Mouse (Mus musculus) layer of hippocampus, postnatal 25 days (tissue): ENCODE results near the gene Dcps. TPM values are rescaled to one million over a fixed set of nuclear protein-coding genes. Genes with fewer than 3 reads are reported as not detected.
A peak's percentile ranks its signal among the peaks of the same experiment; 100 is the strongest.

ENCODE experiments used
- DNase-seq, 2 experiments: peaks; one replicate each; pipeline ENCODE4 v3.0.0; 2022; ENCODE audit warnings: mixed read lengths in 2 of 2, low spot score in 1 of 2; ENCODE audit errors: extremely low spot score in 1 of 2
- total RNA-seq, 2 experiments: library from RNA; stranded (reverse); gene quantifications; 2 replicates each; pipeline ENCODE4 v1.2.3; 2021

Dcps gene
- total RNA-seq, result 10 to 100 TPM; 19.2 to 21.5 TPM

DNA sequence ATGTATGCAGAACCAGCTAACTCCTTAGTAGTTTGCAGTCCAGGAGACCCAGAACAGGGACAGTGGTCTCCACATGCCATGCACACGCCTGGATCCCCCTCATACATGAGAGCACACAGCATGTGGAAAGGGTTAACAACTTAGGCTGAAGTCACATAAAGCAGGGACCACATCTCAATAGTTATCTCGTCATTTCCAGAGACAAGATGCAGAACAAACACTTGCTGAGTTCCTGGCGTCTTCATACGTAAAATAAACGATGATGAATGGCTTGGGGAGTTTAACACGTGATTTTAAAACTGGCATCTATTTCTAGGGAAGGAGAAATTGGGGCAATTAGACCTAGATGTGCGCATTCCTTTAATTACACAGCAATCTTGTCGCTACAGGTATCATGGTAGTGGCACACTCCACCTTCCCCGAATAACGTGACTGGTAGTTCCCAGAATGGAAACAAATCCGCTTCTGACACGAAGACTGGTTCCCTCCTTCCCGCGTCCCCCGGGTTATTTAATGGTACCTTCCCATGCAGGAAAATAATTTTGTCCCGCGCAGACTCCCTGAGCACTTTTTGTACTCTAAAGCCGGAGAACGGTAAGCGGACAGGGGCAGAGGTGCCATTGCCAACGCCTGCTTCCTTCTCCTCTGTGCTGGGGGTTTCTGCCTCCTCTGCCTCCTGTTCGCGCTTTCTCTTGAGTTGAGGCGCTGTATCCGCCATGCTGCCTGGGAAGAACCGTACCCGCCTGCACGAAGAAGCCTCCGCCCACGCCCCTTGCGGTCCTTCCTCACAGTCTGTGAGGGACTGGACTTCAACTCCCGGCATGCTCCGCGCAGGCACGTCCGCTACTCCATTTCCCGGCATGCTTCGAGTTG lies at the start of gene Dcps:
Gene Dcps (minus strand): TSS at position 811 of the 873 bp plus-strand sequence.
- peak; percentile 93 to 95 for DNase-seq

DNA sequence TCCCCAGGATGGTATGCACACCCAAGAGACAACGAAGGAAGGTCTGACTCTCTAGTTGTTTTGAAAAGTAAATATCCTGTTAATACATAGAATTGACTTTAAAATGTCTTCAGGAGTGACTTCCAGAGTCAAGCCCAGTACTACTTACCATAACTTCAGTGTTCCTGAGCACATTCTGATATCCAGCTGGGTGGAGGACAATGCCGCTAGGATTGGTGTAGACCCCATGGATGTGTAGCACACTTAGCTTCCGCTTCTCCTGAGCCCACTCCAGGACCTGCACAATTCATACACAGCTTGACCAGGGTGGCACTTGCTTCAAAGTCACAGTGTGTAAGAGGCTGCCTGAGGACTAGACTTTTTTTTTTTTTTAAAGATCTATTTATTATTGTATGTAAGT lies 47.6 kb upstream of the Dcps start:
- no peak for DNase-seq

- DNase-seq, result no peak
Observed at GRCm38 (mm10) chr9:35217963-35218362, 42.1 kb upstream of the Dcps start.

- DNase-seq, result no peak
Observed at GRCm38 (mm10) chr9:35211573-35212511, 36.0 kb upstream of the Dcps start.

DNA sequence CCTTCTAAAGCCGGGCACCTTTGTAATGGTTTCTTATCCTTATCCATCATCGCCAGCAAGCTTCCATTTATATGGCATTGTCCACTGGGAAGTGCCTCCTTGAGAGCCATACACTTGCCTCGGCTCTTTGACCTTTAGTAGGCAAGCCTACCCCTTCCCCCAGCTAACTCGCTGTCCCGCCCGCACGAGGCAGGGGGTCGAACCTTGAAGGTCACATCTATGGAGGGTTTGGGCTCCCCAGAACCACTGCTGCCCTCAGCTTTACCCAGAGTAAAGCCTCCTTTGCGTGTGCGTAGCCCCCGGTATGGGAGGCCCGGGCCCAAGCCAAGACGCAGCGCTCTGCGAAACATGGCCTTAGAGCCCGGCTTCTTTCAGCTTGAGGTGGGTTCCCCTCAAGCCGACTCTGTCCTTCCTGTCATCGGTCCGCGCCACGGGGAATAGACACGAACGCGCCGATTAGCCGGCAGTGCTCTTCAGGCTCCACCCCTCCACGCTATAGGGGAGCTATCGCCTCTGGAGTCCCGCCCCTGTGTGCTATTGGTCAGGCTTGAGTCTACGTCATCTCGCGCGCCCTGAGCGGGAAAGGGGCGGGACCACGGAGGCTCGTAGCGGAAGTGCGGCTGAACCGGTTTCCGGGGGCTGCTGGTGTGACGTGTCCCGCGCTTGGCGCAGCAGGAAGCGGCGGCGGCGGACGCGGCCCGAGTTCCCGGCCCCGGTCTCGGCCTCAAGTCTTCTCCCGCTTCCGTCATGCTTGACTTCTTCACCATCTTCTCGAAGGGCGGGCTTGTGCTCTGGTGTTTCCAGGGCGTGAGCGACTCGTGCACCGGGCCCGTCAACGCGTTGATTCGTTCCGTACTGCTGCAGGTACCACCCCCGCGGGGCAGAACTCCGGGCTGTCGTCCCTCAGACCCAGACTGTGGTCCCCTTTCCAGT lies 34.9 kb upstream of the Dcps start, which contains the start of gene Foxred1:
Gene Foxred1 (minus strand): TSS at position 514 of the 933 bp plus-strand sequence.
- peak; percentile 94 to 97 for DNase-seq

DNA sequence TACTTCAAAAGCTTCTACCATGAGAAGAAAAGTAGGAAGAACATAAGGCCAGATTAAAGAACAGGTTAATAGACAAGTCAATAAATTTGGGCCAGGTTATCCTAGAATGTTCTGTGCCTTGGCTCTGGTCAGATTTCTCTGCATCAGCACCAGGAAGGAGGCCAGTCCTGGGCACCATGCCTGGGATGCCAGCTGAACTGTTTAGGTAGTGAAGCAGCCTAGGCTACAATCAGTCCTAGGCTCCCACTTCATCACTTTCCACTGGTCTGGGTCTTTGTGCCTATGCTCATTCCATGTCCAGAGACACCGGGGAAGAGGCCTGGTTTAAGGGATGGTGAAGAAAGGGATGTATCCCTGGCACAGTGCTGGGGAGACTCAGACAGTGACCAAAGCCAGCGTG lies 28.6 kb upstream of the Dcps start:
- no peak for DNase-seq

GRCm38 (mm10) chr9:35203536-35203935 lies 27.7 kb upstream of the Dcps start:
- DNase-seq, result no peak

- DNase-seq, result no peak
Observed at GRCm38 (mm10) chr9:35200529-35201060, 24.7 kb upstream of the Dcps start.

- peak; percentile 86 to 91 for DNase-seq
Observed at GRCm38 (mm10) chr9:35199772-35200471, 24.1 kb upstream of the Dcps start, which contains the start of the genes Srpr and Tirap. Gene Srpr (plus strand): TSS chr9:35200175. Gene Tirap (minus strand): TSS chr9:35200291.

- no peak for DNase-seq
Observed at GRCm38 (mm10) chr9:35198945-35199771, 23.3 kb upstream of the Dcps start.

- DNase-seq, result no peak
Observed at GRCm38 (mm10) chr9:35198351-35198750, 22.5 kb upstream of the Dcps start.

- DNase-seq, result no peak
Observed at GRCm38 (mm10) chr9:35197625-35198024, 21.8 kb upstream of the Dcps start.

DNA sequence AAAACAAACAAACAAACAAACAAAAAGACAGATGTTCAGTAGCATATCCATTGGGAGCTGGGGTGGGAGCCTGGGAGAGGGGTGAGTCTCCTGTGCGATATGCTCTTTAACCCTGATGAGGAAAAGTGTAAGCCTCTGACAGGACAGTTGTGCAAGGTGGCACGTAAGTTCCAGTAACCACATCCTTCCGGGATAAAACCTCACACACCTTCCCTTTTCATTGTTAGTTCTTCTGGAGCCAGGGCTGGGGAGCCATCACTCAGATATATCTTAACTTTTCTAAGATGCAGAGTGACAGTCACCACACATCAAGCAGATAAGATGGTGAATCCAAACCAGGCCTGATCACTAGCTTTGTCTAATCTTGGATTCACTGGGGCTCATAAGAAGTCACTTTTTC lies 18.2 kb upstream of the Dcps start:
- no peak for DNase-seq

DNA sequence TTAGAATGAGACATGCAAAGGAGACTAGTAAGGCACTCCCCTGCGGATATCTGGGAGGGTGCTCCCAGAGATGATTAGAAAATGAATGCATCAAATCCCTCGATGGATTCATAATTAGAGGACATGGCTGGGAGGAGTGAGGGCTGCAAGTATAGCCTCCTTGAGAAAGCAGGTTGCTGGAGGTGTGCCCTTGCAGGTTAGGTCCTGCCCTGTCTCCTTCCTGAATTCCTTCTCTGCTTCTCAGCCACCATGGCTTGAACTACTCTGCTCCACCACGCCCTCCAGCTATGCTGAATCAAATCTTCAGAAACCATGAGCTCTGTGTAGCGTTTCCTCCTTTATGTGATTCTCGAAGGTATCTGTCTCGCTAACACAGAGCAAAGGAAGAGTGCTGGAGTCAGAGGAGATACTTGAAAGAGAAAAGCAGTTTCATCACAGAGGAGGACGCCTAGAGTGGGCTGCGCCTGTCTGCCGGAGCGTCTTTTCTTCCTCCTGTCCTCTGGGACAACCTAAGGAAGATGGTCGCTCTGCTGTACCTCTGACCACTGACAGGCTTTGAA lies 17.2 kb upstream of the Dcps start:
- DNase-seq, result no peak

- DNase-seq, result peak in 1 of 2 experiments; percentile 52
Observed at GRCm38 (mm10) chr9:35188700-35189099, 12.8 kb upstream of the Dcps start.

GRCm38 (mm10) chr9:35187351-35187903 lies 11.6 kb upstream of the Dcps start:
- no peak for DNase-seq

- DNase-seq, result no peak
Observed at GRCm38 (mm10) chr9:35186430-35186829, 10.6 kb upstream of the Dcps start.
